Mouse (Mus musculus) ES-Bruce4 (cell line): ENCODE measurements around the gene Saysd1.

Experiments used
- CTCF ChIP-seq: IDR thresholded peaks from one replicate; pipeline ENCODE4 v1.8.1; 2011; ENCODE audit warnings: low read depth, low read length
- POLR2A ChIP-seq: IDR thresholded peaks from one replicate; pipeline ENCODE4 v1.8.1; 2011; ENCODE audit warnings: low read length; ENCODE audit not compliant: insufficient read depth

- TF ChIP-seq CTCF (no peak), POLR2A (no peak)
Observed at GRCm38 (mm10) chr14:20175705-20176104, 37.4 kb upstream of the Saysd1 start.
